ENCODE assay signal across 8 mouse cellular contexts in genomic region chr6:52213119-52213986, GRCm38 (mm10). TPM values are rescaled to one million over a fixed set of nuclear protein-coding genes. Genes with fewer than 3 reads are reported as not detected.
DNase-seq lines count a peak whose midpoint lies in the region; ATAC-seq and TF ChIP-seq lines count a peak whose summit lies in the region.
"Had no signal": no experiment of that assay in that cellular context is flagged by ENCODE, and none has a peak within 500 bp of the region (broad histone marks: within the 10 kb centered on the region; RNA-seq: fewer than 3 reads in every experiment).

Gene Hoxa3, minus strand, starts transcription at chr6:52213336.
Gene Gm28308, minus strand, starts transcription at chr6:52213339.

- peak; percentile 73 for DNase-seq in adrenal gland, postnatal 25 days
- DNase-seq in hindbrain, embryonic 14.5 days (ENCODE audit: low spot score): no peak
- DNase-seq in liver: peak; percentile 1
- no peak for DNase-seq in forebrain, embryonic 14.5 days (ENCODE audit: low spot score)

- no peaks in the 10 kb centered on the region for H3K9me3 ChIP-seq in E14TG2a.4 (ENCODE audit: low read length)
- no peaks in the 10 kb centered on the region for H3K9me3 ChIP-seq in hindbrain, embryonic 14.5 days (ENCODE audit: control insufficient read depth, low read length)
- no peaks in the 10 kb centered on the region for H3K9me3 ChIP-seq in forebrain, embryonic 14.5 days (replicated peaks; ENCODE audit: control insufficient read depth, low read length)

- no peaks in the 10 kb centered on the region for H3K36me3 ChIP-seq in E14TG2a.4 (ENCODE audit: insufficient read depth, low read length)
- no peaks in the 10 kb centered on the region for H3K36me3 ChIP-seq in hindbrain, embryonic 14.5 days (replicated peaks; ENCODE audit: control insufficient read depth, insufficient read depth)
- H3K36me3 ChIP-seq in small intestine, adult 2 months (ENCODE audit: control insufficient read depth, insufficient read depth, low read length): no peaks in the 10 kb centered on the region
- H3K36me3 ChIP-seq in forebrain, embryonic 14.5 days (ENCODE audit: control insufficient read depth, insufficient read depth, low read length): no peaks in the 10 kb centered on the region

- H3K4me1 ChIP-seq in E14TG2a.4 (replicated peaks; ENCODE audit: low read depth, low read length): peaks cover 59% of the 10 kb centered on the region
- no peaks in the 10 kb centered on the region for H3K4me1 ChIP-seq in hindbrain, embryonic 14.5 days (replicated peaks; ENCODE audit: control insufficient read depth, insufficient read depth, low read length)
- peaks cover 11% of the 10 kb centered on the region for H3K4me1 ChIP-seq in small intestine, adult 2 months (ENCODE audit: control insufficient read depth, insufficient read depth, insufficient read length, low read length)
- H3K4me1 ChIP-seq in forebrain, embryonic 14.5 days (ENCODE audit: control insufficient read depth, insufficient read depth, low read length): peaks cover 6% of the 10 kb centered on the region; the same call in 1 of the 2 replicates

- H3K4me2 ChIP-seq in hindbrain, embryonic 14.5 days (replicated peaks): peak within 1 kb of the TSS; percentile 15
- H3K4me2 ChIP-seq in forebrain, embryonic 14.5 days (ENCODE audit: low read length): no peak within 1 kb of the TSS

- WGBS in hindbrain, embryonic 14.5 days: 4% methylated on average over 38 of the region's 38 CpGs
- 12% methylated on average over 38 of the region's 38 CpGs for WGBS in small intestine, adult 2 months
- WGBS in forebrain, embryonic 14.5 days: 3% methylated on average over 38 of the region's 38 CpGs

- peak within 1 kb of the TSS; percentile 35; the same call in 1 of the 2 replicates for H3K4me3 ChIP-seq in E14TG2a.4 (replicated peaks; ENCODE audit: low read length)
- H3K4me3 ChIP-seq in hindbrain, embryonic 14.5 days (replicated peaks; ENCODE audit: low read length): peak within 1 kb of the TSS; percentile 13; the same call in 1 of the 2 replicates
- peak within 1 kb of the TSS; percentile 63 for H3K4me3 ChIP-seq in small intestine, adult 2 months (ENCODE audit: low read depth, low read length)
- H3K4me3 ChIP-seq in forebrain, embryonic 14.5 days (ENCODE audit: low read depth, low read length): no peak within 1 kb of the TSS
- H3K4me3 ChIP-seq: erythroblast, embryonic 14.5 days had no signal

- TF ChIP-seq POLR2A in small intestine, adult 2 months (IDR thresholded peaks at IDR 0.05; ENCODE audit: low read depth, low read length): no peak

- H3K9ac ChIP-seq in hindbrain, embryonic 14.5 days: no peak within 1 kb of the TSS
- H3K9ac ChIP-seq in forebrain, embryonic 14.5 days (ENCODE audit: low read length): no peak within 1 kb of the TSS

- no peak for ATAC-seq in hindbrain, embryonic 14.5 days (ENCODE audit: low FRiP score)
- ATAC-seq in erythroblast, adult 5-6 weeks (replicated peaks; ENCODE audit: low FRiP score, poor library complexity, severe bottlenecking): no peak
- no peak for ATAC-seq in forebrain, embryonic 14.5 days

- no peak within 1 kb of the TSS; the same call in 1 of the 2 replicates for H3K27ac ChIP-seq in hindbrain, embryonic 14.5 days
- H3K27ac ChIP-seq in small intestine, adult 2 months (ENCODE audit: insufficient read depth, low read depth, low read length): peak within 1 kb of the TSS; percentile 64
- H3K27ac ChIP-seq in forebrain, embryonic 14.5 days (ENCODE audit: low read depth, low read length): no peak within 1 kb of the TSS

- peaks cover 98% of the 10 kb centered on the region for H3K27me3 ChIP-seq in E14TG2a.4 (ENCODE audit: insufficient read depth, low read length)
- peaks cover 99% of the 10 kb centered on the region for H3K27me3 ChIP-seq in hindbrain, embryonic 14.5 days (ENCODE audit: control insufficient read depth, insufficient read depth, low read length)
- H3K27me3 ChIP-seq in small intestine, adult 2 months (ENCODE audit: control insufficient read depth, insufficient read depth, low read length): peaks cover 86% of the 10 kb centered on the region
- H3K27me3 ChIP-seq in forebrain, embryonic 14.5 days (replicated peaks; ENCODE audit: control insufficient read depth, insufficient read depth, low read length): peaks cover 98% of the 10 kb centered on the region

- no peak for TF ChIP-seq CTCF in E14TG2a.4 (conservative IDR thresholded peaks at IDR 0.05; ENCODE audit: low read length)
- no peak for TF ChIP-seq CTCF in small intestine, adult 2 months (IDR thresholded peaks at IDR 0.05; ENCODE audit: extremely low read depth, insufficient read length, insufficient replicate concordance, low read depth, low read length)

RNA-seq across cellular contexts. Expression of gene Hoxa3, which starts in this region (rescaled TPM):
- 6.3 and 6.9 TPM in 2 replicates for total RNA-seq in adrenal gland, postnatal 25 days (2021)
- 21.7 and 24.9 TPM in 2 replicates for polyA plus RNA-seq in hindbrain, embryonic 14.5 days (2014; fragmentation: Nextera tagmentation; extraction: Ambion mirVana)
- polyA plus RNA-seq in small intestine, adult 2 months (2012; rRNA removed): 3.5 and 5.0 TPM in 2 replicates
- total RNA-seq in erythroblast, adult 5-6 weeks (2015; ENCODE audit: low replicate concordance): not detected in 2 replicates
- not detected in 2 replicates for total RNA-seq in erythroblast, adult 5-6 weeks (2017; ENCODE audit: low replicate concordance)
- polyA plus RNA-seq in forebrain, embryonic 14.5 days (2014; fragmentation: Nextera tagmentation; extraction: Ambion mirVana): not detected in 2 replicates
- polyA plus RNA-seq: erythroblast, embryonic 14.5 days had no signal

RNA-seq across cellular contexts. Expression of gene Gm28308, which starts in this region (rescaled TPM):
- total RNA-seq in adrenal gland, postnatal 25 days (2021): 0.88 and 4.9 TPM in 2 replicates
- polyA plus RNA-seq in hindbrain, embryonic 14.5 days (2014; fragmentation: Nextera tagmentation; extraction: Ambion mirVana): not detected in 2 replicates
- polyA plus RNA-seq in small intestine, adult 2 months (2012; rRNA removed): 0.58 TPM in 1 of 2 replicates, not detected in the other
- not detected in 2 replicates for total RNA-seq in erythroblast, adult 5-6 weeks (2015; ENCODE audit: low replicate concordance)
- total RNA-seq in erythroblast, adult 5-6 weeks (2017; ENCODE audit: low replicate concordance): not detected in 2 replicates
- polyA plus RNA-seq in forebrain, embryonic 14.5 days (2014; fragmentation: Nextera tagmentation; extraction: Ambion mirVana): not detected in 2 replicates
- polyA plus RNA-seq: erythroblast, embryonic 14.5 days had no signal

Comparison
In these comparisons a context has a peak if more than half of its experiments do, and no peak if none do; other contexts are left out.
1. DNase-seq: peak in adrenal gland, postnatal 25 days (single experiment) and liver (single experiment); none in hindbrain, embryonic 14.5 days (single experiment) and forebrain, embryonic 14.5 days (single experiment).